In genomic region chr6:17696321-17696734, GRCm38 (mm10) we compare ENCODE assay signal across 9 mouse cellular contexts. TPM values are rescaled to one million over a fixed set of nuclear protein-coding genes. Genes with fewer than 3 reads are reported as not detected.
A peak's percentile ranks its signal among the peaks of the same experiment; 100 is the strongest.
DNase-seq lines count a peak whose midpoint lies in the region; ATAC-seq and TF ChIP-seq lines count a peak whose summit lies in the region.
"Had no signal": no experiment of that assay in that cellular context is flagged by ENCODE, and none has a peak within 500 bp of the region (broad histone marks: within the 10 kb centered on the region; RNA-seq: fewer than 3 reads in every experiment).

No protein-coding gene starts in this region.

- no peak for TF ChIP-seq POLR2A in brain, embryonic 14.5 days (IDR thresholded peaks at IDR 0.05; ENCODE audit: borderline replicate concordance, extremely low read depth, insufficient read depth, insufficient read length, poor library complexity, severe bottlenecking)

- no peak overlapping the region for H3K4me2 ChIP-seq in liver, embryonic 11.5 days
- peak overlapping the region; percentile 22; the same call in 1 of the 2 replicates for H3K4me2 ChIP-seq in forebrain, embryonic 15.5 days (replicated peaks)
- H3K4me2 ChIP-seq in hindbrain, embryonic 15.5 days = peak overlapping the region; percentile 29
- H3K4me2 ChIP-seq in limb, embryonic 11.5 days (ENCODE audit: low read depth, severe bottlenecking) = no peak overlapping the region
- H3K4me2 ChIP-seq: embryonic facial prominence, embryonic 12.5 days had no signal

- H3K9me3 ChIP-seq in liver, embryonic 11.5 days (ENCODE audit: control insufficient read depth, low read length) = no peaks in the 10 kb centered on the region
- no peaks in the 10 kb centered on the region for H3K9me3 ChIP-seq in forebrain, embryonic 15.5 days
- no peaks in the 10 kb centered on the region for H3K9me3 ChIP-seq in hindbrain, embryonic 15.5 days
- H3K9me3 ChIP-seq in limb, embryonic 11.5 days (ENCODE audit: control insufficient read depth, low read length) = no peaks in the 10 kb centered on the region
- H3K9me3 ChIP-seq: embryonic facial prominence, embryonic 12.5 days had no signal

- no peak overlapping the region for H3K4me3 ChIP-seq in liver, embryonic 11.5 days (ENCODE audit: low read depth, low read length)
- H3K4me3 ChIP-seq in forebrain, embryonic 15.5 days = peak overlapping the region; percentile 1
- H3K4me3 ChIP-seq in hindbrain, embryonic 15.5 days = no peak overlapping the region
- H3K4me3 ChIP-seq in limb, embryonic 11.5 days (ENCODE audit: low read depth, low read length) = no peak overlapping the region
- H3K4me3 ChIP-seq: embryonic facial prominence, embryonic 12.5 days had no signal

- no peaks in the 10 kb centered on the region for H3K36me3 ChIP-seq in liver, embryonic 11.5 days (ENCODE audit: control insufficient read depth, insufficient read depth, low read length)
- H3K36me3 ChIP-seq in forebrain, embryonic 15.5 days = no peaks in the 10 kb centered on the region
- no peaks in the 10 kb centered on the region for H3K36me3 ChIP-seq in hindbrain, embryonic 15.5 days
- H3K36me3 ChIP-seq in limb, embryonic 11.5 days (ENCODE audit: control insufficient read depth, insufficient read depth, low read length) = no peaks in the 10 kb centered on the region

- H3K4me1 ChIP-seq in liver, embryonic 11.5 days (replicated peaks; ENCODE audit: control insufficient read depth, insufficient read depth, low read length) = peaks cover 6% of the 10 kb centered on the region
- peaks cover 28% of the 10 kb centered on the region for H3K4me1 ChIP-seq in forebrain, embryonic 15.5 days
- peaks cover 8% of the 10 kb centered on the region; the same call in 1 of the 2 replicates for H3K4me1 ChIP-seq in hindbrain, embryonic 15.5 days (replicated peaks)
- H3K4me1 ChIP-seq in limb, embryonic 11.5 days (ENCODE audit: control insufficient read depth, insufficient read depth, low read length) = no peaks in the 10 kb centered on the region

- no peak overlapping the region for H3K9ac ChIP-seq in liver, embryonic 11.5 days (ENCODE audit: low read depth, low read length)
- no peak overlapping the region for H3K9ac ChIP-seq in forebrain, embryonic 15.5 days (replicated peaks)
- no peak overlapping the region for H3K9ac ChIP-seq in hindbrain, embryonic 15.5 days
- no peak overlapping the region for H3K9ac ChIP-seq in limb, embryonic 11.5 days (ENCODE audit: low read length)
- H3K9ac ChIP-seq: embryonic facial prominence, embryonic 12.5 days had no signal

- DNase-seq in liver = peak; percentile 49
- DNase-seq in liver, embryonic 11.5 days (ENCODE audit: low spot score) = no peak
- DNase-seq in brain, embryonic 14.5 days (ENCODE audit: low read depth) = peak; percentile 83
- DNase-seq in limb, embryonic 11.5 days (ENCODE audit: low spot score) = peak; percentile 71
- peak; percentile 18 for DNase-seq in naive thymus-derived CD4-positive, alpha-beta T cell, adult 2 months (ENCODE audit: low read depth)
- DNase-seq in thymus, postnatal 0 days (ENCODE audit: low spot score) = peak; percentile 20

- no peaks in the 10 kb centered on the region for H3K27me3 ChIP-seq in liver, embryonic 11.5 days (replicated peaks; ENCODE audit: control insufficient read depth, insufficient read depth, low read length)
- no peaks in the 10 kb centered on the region for H3K27me3 ChIP-seq in forebrain, embryonic 15.5 days
- H3K27me3 ChIP-seq in hindbrain, embryonic 15.5 days = no peaks in the 10 kb centered on the region
- no peaks in the 10 kb centered on the region for H3K27me3 ChIP-seq in limb, embryonic 11.5 days (ENCODE audit: control insufficient read depth, insufficient read depth, low read length)
- H3K27me3 ChIP-seq: embryonic facial prominence, embryonic 12.5 days had no signal

- no peak overlapping the region for H3K27ac ChIP-seq in liver, embryonic 11.5 days (ENCODE audit: low read depth, low read length)
- H3K27ac ChIP-seq in forebrain, embryonic 15.5 days (replicated peaks) = peak overlapping the region; percentile 69
- H3K27ac ChIP-seq in hindbrain, embryonic 15.5 days (replicated peaks) = no peak overlapping the region
- no peak overlapping the region for H3K27ac ChIP-seq in limb, embryonic 11.5 days (replicated peaks; ENCODE audit: low read depth, low read length)
- H3K27ac ChIP-seq: embryonic facial prominence, embryonic 12.5 days had no signal

- no peak for ATAC-seq in liver, embryonic 11.5 days (replicated peaks; ENCODE audit: low FRiP score)
- no peak; the same call in 1 of the 2 replicates for ATAC-seq in forebrain, embryonic 15.5 days (replicated peaks)
- no peak for ATAC-seq in hindbrain, embryonic 15.5 days (ENCODE audit: low FRiP score, low read depth)
- no peak for ATAC-seq in limb, embryonic 11.5 days (ENCODE audit: insufficient number of reproducible peaks, low FRiP score, low TSS enrichment, low read depth)

- peak; percentile 69; the same call in 1 of the 2 replicates for TF ChIP-seq CTCF in brain, embryonic 14.5 days (IDR thresholded peaks at IDR 0.05; ENCODE audit: borderline replicate concordance, extremely low read depth, insufficient read depth, insufficient read length)

- 60% methylated on average over 5 of the region's 5 CpGs for WGBS in liver, embryonic 11.5 days
- WGBS in forebrain, embryonic 15.5 days = 34% methylated on average over 5 of the region's 5 CpGs
- WGBS in hindbrain, embryonic 15.5 days = 42% methylated on average over 5 of the region's 5 CpGs
- 60% methylated on average over 5 of the region's 5 CpGs for WGBS in limb, embryonic 11.5 days

RNA-seq across cellular contexts. Expression of gene St7, which starts 3.6 kb away (rescaled TPM):
- polyA plus RNA-seq in liver, embryonic 11.5 days (2014; fragmentation: Nextera tagmentation; extraction: Ambion mirVana) = 16.9 and 18.6 TPM in 2 replicates
- 62.0 and 71.4 TPM in 2 replicates for polyA plus RNA-seq in brain, embryonic 14.5 days (2012; rRNA removed)
- 61.3 and 68.2 TPM in 2 replicates for polyA plus RNA-seq in forebrain, embryonic 15.5 days (2015; fragmentation: Nextera tagmentation; extraction: Ambion mirVana)
- 49.1 and 54.8 TPM in 2 replicates for polyA plus RNA-seq in hindbrain, embryonic 15.5 days (2015; fragmentation: Nextera tagmentation; extraction: Ambion mirVana)
- 20.0 and 20.9 TPM in 2 replicates for polyA plus RNA-seq in limb, embryonic 11.5 days (2014; fragmentation: Nextera tagmentation; extraction: Ambion mirVana)
- 15.4 and 16.5 TPM in 2 replicates for polyA plus RNA-seq in thymus, postnatal 0 days (2015; fragmentation: Nextera tagmentation; extraction: Ambion mirVana)

Comparison
In these comparisons a context has a peak if more than half of its experiments do, and no peak if none do; other contexts are left out.
1. H3K4me2 ChIP-seq: peak in forebrain, embryonic 15.5 days (single experiment) and hindbrain, embryonic 15.5 days (single experiment); none in liver, embryonic 11.5 days (single experiment) and limb, embryonic 11.5 days (single experiment).